ENCODE assay signal across 8 mouse cellular contexts in genomic region chr1:54250158-54250866, GRCm38 (mm10). TPM values are rescaled to one million over a fixed set of nuclear protein-coding genes. Genes with fewer than 3 reads are reported as not detected.
DNase-seq lines count a peak whose midpoint lies in the region; ATAC-seq lines count a peak whose summit lies in the region.

TSS of gene Ccdc150 (plus strand) at chr1:54250683.

- H3K9ac ChIP-seq in midbrain, embryonic 11.5 days (ENCODE audit: low read length) = peak within 1 kb of the TSS; percentile 68

- H3K27ac ChIP-seq in embryonic facial prominence, embryonic 10.5 days (replicated peaks) = peak within 1 kb of the TSS; percentile 87
- H3K27ac ChIP-seq in midbrain, embryonic 11.5 days (ENCODE audit: low read depth, low read length) = no peak within 1 kb of the TSS

- peak within 1 kb of the TSS; percentile 72 for H3K4me3 ChIP-seq in embryonic facial prominence, embryonic 10.5 days
- H3K4me3 ChIP-seq in midbrain, embryonic 11.5 days (ENCODE audit: low read depth, low read length) = peak within 1 kb of the TSS; percentile 57

- H3K9me3 ChIP-seq in embryonic facial prominence, embryonic 10.5 days = no peaks in the 10 kb centered on the region
- H3K9me3 ChIP-seq in midbrain, embryonic 11.5 days (ENCODE audit: control insufficient read depth, low read length) = no peaks in the 10 kb centered on the region

- no peaks in the 10 kb centered on the region for H3K27me3 ChIP-seq in embryonic facial prominence, embryonic 10.5 days (replicated peaks; ENCODE audit: low read depth, poor library complexity, severe bottlenecking)
- H3K27me3 ChIP-seq in midbrain, embryonic 11.5 days (ENCODE audit: control insufficient read depth, insufficient read depth, low read length) = no peaks in the 10 kb centered on the region

- DNase-seq in adrenal gland, postnatal 25 days = peak; percentile 95
- DNase-seq in embryonic facial prominence, embryonic 10.5 days (ENCODE audit: low spot score) = peak; percentile 97
- DNase-seq in heart, adult 11 months = peak; percentile 100
- peak; percentile 97 for DNase-seq in kidney, adult 11 months
- DNase-seq in left cerebral cortex, postnatal 4 days = peak; percentile 97
- peak; percentile 99 for DNase-seq in midbrain, embryonic 11.5 days (ENCODE audit: low spot score, missing footprints)
- peak; percentile 94 for DNase-seq in right cerebral cortex, postnatal 4 days
- peak; percentile 94 for DNase-seq in yolk sac, embryonic 10.5 days (ENCODE audit: low spot score)

- peak; percentile 100 for ATAC-seq in midbrain, embryonic 11.5 days (ENCODE audit: low FRiP score)

- intact Hi-C loops in left cerebral cortex, postnatal 4 days (cut with DNase I) = no loop called here

- peaks cover 9% of the 10 kb centered on the region for H3K4me1 ChIP-seq in embryonic facial prominence, embryonic 10.5 days
- 0 out of 2 replicates have a peak, but pooled peaks cover 5% of the 10 kb centered on the region for H3K4me1 ChIP-seq in midbrain, embryonic 11.5 days (ENCODE audit: control insufficient read depth, insufficient read depth, low read length)

- H3K36me3 ChIP-seq in embryonic facial prominence, embryonic 10.5 days (replicated peaks) = no peaks in the 10 kb centered on the region
- no peaks in the 10 kb centered on the region for H3K36me3 ChIP-seq in midbrain, embryonic 11.5 days (ENCODE audit: control insufficient read depth, insufficient read depth, low read length)

- WGBS in embryonic facial prominence, embryonic 10.5 days = 18% methylated on average over 33 of the region's 33 CpGs
- WGBS in midbrain, embryonic 11.5 days = 20% methylated on average over 33 of the region's 33 CpGs

- H3K4me2 ChIP-seq in midbrain, embryonic 11.5 days = peak within 1 kb of the TSS; percentile 61

RNA-seq across cellular contexts. Expression of gene Ccdc150, which starts in this region (rescaled TPM):
- total RNA-seq in adrenal gland, postnatal 25 days (2021) = not detected in 2 replicates
- 0.72 and 1.3 TPM in 2 replicates for polyA plus RNA-seq in embryonic facial prominence, embryonic 10.5 days (2016; fragmentation: Nextera tagmentation; extraction: Ambion mirVana)
- under 1 TPM; 0.16 to 0.28 TPM for total RNA-seq in left cerebral cortex, postnatal 4 days (2021)
- 0.45 and 0.58 TPM in 2 replicates for polyA plus RNA-seq in midbrain, embryonic 11.5 days (2014; fragmentation: Nextera tagmentation; extraction: Ambion mirVana)

Comparison
In these comparisons a context has a peak if more than half of its experiments do, and no peak if none do; other contexts are left out.
1. Peak in DNase-seq in adrenal gland, postnatal 25 days; RNA of the gene not detected or under 1 TPM.
2. Peak in DNase-seq in left cerebral cortex, postnatal 4 days; RNA of the gene not detected or under 1 TPM.
3. Peak in DNase-seq, ATAC-seq, H3K4me3 ChIP-seq, H3K9ac ChIP-seq and H3K4me2 ChIP-seq in midbrain, embryonic 11.5 days; RNA of the gene not detected or under 1 TPM.